Mouse (Mus musculus) limb, embryonic 15.5 days (tissue): Measurements from ENCODE around the gene Dapk2. TPM values are rescaled to one million over a fixed set of nuclear protein-coding genes. Genes with fewer than 3 reads are reported as not detected.

Source experiments
- ATAC-seq: fragments of 200-750 bp; cut with Nextera tagmentation; 2 replicates; pipeline ENCODE4 v1.8.0; 2017; ENCODE audit warnings: low read depth, moderate TSS enrichment; ENCODE audit not compliant: insufficient number of reproducible peaks, low FRiP score, low TSS enrichment
- H3K27ac ChIP-seq: fragments of 300-500 bp; sonication (generic); 2 replicates; pipeline ENCODE4 v1.5.1; 2015; ENCODE audit warnings: moderate library complexity, mild to moderate bottlenecking, inconsistent platforms
- H3K27me3 ChIP-seq: fragments of 300-500 bp; sonication (generic); 2 replicates; pipeline ENCODE4 v1.6.1; 2015; ENCODE audit warnings: inconsistent platforms
- H3K36me3 ChIP-seq: fragments of 300-500 bp; sonication (generic); 2 replicates; pipeline ENCODE4 v1.6.1; 2015; ENCODE audit warnings: inconsistent platforms
- H3K4me1 ChIP-seq: fragments of 300-500 bp; sonication (generic); 2 replicates; pipeline ENCODE4 v1.6.1; 2015; ENCODE audit warnings: inconsistent platforms
- H3K4me2 ChIP-seq: fragments of 300-500 bp; sonication (generic); 2 replicates; pipeline ENCODE4 v1.6.1; 2015; ENCODE audit warnings: mild to moderate bottlenecking, inconsistent platforms
- H3K4me3 ChIP-seq: fragments of 300-500 bp; sonication (generic); 2 replicates; pipeline ENCODE4 v1.5.1; 2015; ENCODE audit warnings: mild to moderate bottlenecking, inconsistent platforms
- H3K9ac ChIP-seq: fragments of 300-500 bp; sonication (generic); 2 replicates; pipeline ENCODE4 v1.6.1; 2015; ENCODE audit warnings: inconsistent platforms
- H3K9me3 ChIP-seq: fragments of 300-500 bp; sonication (generic); 2 replicates; pipeline ENCODE4 v1.6.1; 2016; ENCODE audit warnings: inconsistent platforms
- WGBS: fragments of 180-500 bp; shearing (Covaris S2); methylation state at CpG from one replicate; pipeline ENCODE4 v1.1.7; 2015; 5-methylcytosine and 5-hydroxymethylcytosine counted together
- polyA plus RNA-seq: library from polyadenylated mRNA; unstranded; fragments of >200 nt; fragmentation: Nextera tagmentation; extraction: Ambion mirVana; gene quantifications from 2 replicates; pipeline ENCODE4 v1.2.1, GENCODE M21; 2015

The Dapk2 gene
- polyA plus RNA-seq, 1 experiment from 2014 or later, result 4.6 TPM

GRCm38 (mm10) chr9:66124681-66125542 lies 33.1 kb upstream of the Dapk2 start:
- H3K36me3 ChIP-seq, result no peaks in the 10 kb centered on the region
- no peaks in the 10 kb centered on the region for H3K9me3 ChIP-seq
- H3K27me3 ChIP-seq, result no peaks in the 10 kb centered on the region
- peak; percentile 97 for ATAC-seq
- H3K4me2 ChIP-seq, result peak overlapping the region; percentile 66
- H3K4me3 ChIP-seq, result peak overlapping the region; percentile 77
- peak overlapping the region; percentile 77 for H3K9ac ChIP-seq
- peaks cover 27% of the 10 kb centered on the region for H3K4me1 ChIP-seq
- WGBS, result 17% methylated on average over 33 of the region's 33 CpGs
- peak overlapping the region; percentile 90 for H3K27ac ChIP-seq

- no peaks in the 10 kb centered on the region for H3K9me3 ChIP-seq
- ATAC-seq, result no peak
- peak overlapping the region; percentile 77 for H3K4me3 ChIP-seq
- H3K4me1 ChIP-seq, result peaks cover 27% of the 10 kb centered on the region
- no peaks in the 10 kb centered on the region for H3K27me3 ChIP-seq
- peaks cover 5% of the 10 kb centered on the region; the same call in 1 of the 2 replicates for H3K36me3 ChIP-seq
- 0 out of 2 replicates have a peak overlapping the region, but pooled peaks have one; percentile 72 for H3K9ac ChIP-seq
- H3K4me2 ChIP-seq, result peak overlapping the region; percentile 66
- H3K27ac ChIP-seq, result peak overlapping the region; percentile 85
- WGBS, result 55% methylated on average over 12 of the region's 12 CpGs
Observed at GRCm38 (mm10) chr9:66125543-66126455, 32.2 kb upstream of the Dapk2 start.

GRCm38 (mm10) chr9:66126456-66127192 lies 31.4 kb upstream of the Dapk2 start, which contains the start of the genes Snx1 and Ciao2a:
Snx1 (minus strand) TSS chr9:66126587.
Ciao2a (plus strand) TSS chr9:66126611.
- Histone ChIP-seq H3K4me2 (peak within 1 kb of the TSS; percentile 66), H3K9ac (peak within 1 kb of the TSS; percentile 72)
- WGBS, result under 1% methylated on average over 34 of the region's 34 CpGs

GRCm38 (mm10) chr9:66127193-66127546 lies 30.9 kb upstream of the Dapk2 start:
- no peak for ATAC-seq
- Histone ChIP-seq H3K4me2 (peak overlapping the region; percentile 64), H3K27me3 (no peaks in the 10 kb centered on the region), H3K9ac (peak overlapping the region; percentile 72), H3K4me3 (peak overlapping the region; percentile 69), H3K27ac (peak overlapping the region; percentile 85), H3K9me3 (no peaks in the 10 kb centered on the region), H3K4me1 (peaks cover 27% of the 10 kb centered on the region), H3K36me3 (peaks cover 10% of the 10 kb centered on the region; the same call in 1 of the 2 replicates)
- 37% methylated on average over 6 of the region's 6 CpGs for WGBS

More at GRCm38 (mm10) chr9:66126456-66127192, 31.4 kb upstream of the Dapk2 start, which contains the start of the genes Snx1 and Ciao2a:
- Histone ChIP-seq H3K27me3 (no peaks in the 10 kb centered on the region), H3K27ac (peak within 1 kb of the TSS; percentile 85), H3K4me1 (peaks cover 27% of the 10 kb centered on the region), H3K4me3 (peak within 1 kb of the TSS; percentile 77), H3K9me3 (no peaks in the 10 kb centered on the region), H3K36me3 (peaks cover 7% of the 10 kb centered on the region; the same call in 1 of the 2 replicates)
- peak; percentile 83 for ATAC-seq

GRCm38 (mm10) chr9:66127884-66128283 lies 30.1 kb upstream of the Dapk2 start:
- Histone ChIP-seq H3K9ac (no peak overlapping the region), H3K9me3 (no peaks in the 10 kb centered on the region)
- ATAC-seq, result no peak

GRCm38 (mm10) chr9:66131466-66131865 lies 26.6 kb upstream of the Dapk2 start:
- H3K36me3 ChIP-seq, result peaks cover 43% of the 10 kb centered on the region
- 84% methylated on average over 2 of the region's 2 CpGs for WGBS
- H3K27me3 ChIP-seq, result no peaks in the 10 kb centered on the region
- H3K9ac ChIP-seq, result no peak overlapping the region
- H3K4me3 ChIP-seq, result no peak overlapping the region
- no peak overlapping the region for H3K27ac ChIP-seq
- H3K9me3 ChIP-seq, result no peaks in the 10 kb centered on the region
- peaks cover 8% of the 10 kb centered on the region for H3K4me1 ChIP-seq
- no peak overlapping the region for H3K4me2 ChIP-seq
- ATAC-seq, result no peak

More at GRCm38 (mm10) chr9:66127884-66128283, 30.1 kb upstream of the Dapk2 start:
- WGBS, result 87% methylated on average over 4 of the region's 4 CpGs
- Histone ChIP-seq H3K4me1 (peaks cover 27% of the 10 kb centered on the region), H3K4me2 (peak overlapping the region; percentile 64; the same call in 1 of the 2 replicates), H3K27ac (no peak overlapping the region), H3K27me3 (no peaks in the 10 kb centered on the region), H3K4me3 (peak overlapping the region; percentile 69; the same call in 1 of the 2 replicates), H3K36me3 (peaks cover 17% of the 10 kb centered on the region)

GRCm38 (mm10) chr9:66135967-66136366 lies 22.1 kb upstream of the Dapk2 start:
- no peak overlapping the region for H3K4me2 ChIP-seq
- no peak overlapping the region for H3K4me3 ChIP-seq
- ATAC-seq, result no peak
- H3K36me3 ChIP-seq, result peaks cover 75% of the 10 kb centered on the region
- H3K9me3 ChIP-seq, result no peaks in the 10 kb centered on the region
- H3K27ac ChIP-seq, result no peak overlapping the region
- H3K4me1 ChIP-seq, result no peaks in the 10 kb centered on the region
- no peak overlapping the region for H3K9ac ChIP-seq
- H3K27me3 ChIP-seq, result no peaks in the 10 kb centered on the region
- 57% methylated on average over 4 of the region's 4 CpGs for WGBS

- H3K4me3 ChIP-seq, result no peak overlapping the region
- 96% methylated on average over 7 of the region's 7 CpGs for WGBS
- no peak for ATAC-seq
Observed at GRCm38 (mm10) chr9:66138193-66138592, 19.8 kb upstream of the Dapk2 start.

GRCm38 (mm10) chr9:66142265-66142664 lies 15.8 kb upstream of the Dapk2 start:
- H3K9ac ChIP-seq, result no peak overlapping the region
- no peak overlapping the region for H3K4me3 ChIP-seq
- H3K9me3 ChIP-seq, result no peaks in the 10 kb centered on the region
- 60% methylated on average over 1 of the region's 1 CpGs for WGBS
- peaks cover 30% of the 10 kb centered on the region for H3K36me3 ChIP-seq
- H3K4me2 ChIP-seq, result no peak overlapping the region
- ATAC-seq, result no peak
- H3K27me3 ChIP-seq, result no peaks in the 10 kb centered on the region
- H3K4me1 ChIP-seq, result no peaks in the 10 kb centered on the region
- H3K27ac ChIP-seq, result no peak overlapping the region

More at GRCm38 (mm10) chr9:66138193-66138592, 19.8 kb upstream of the Dapk2 start:
- no peaks in the 10 kb centered on the region for H3K27me3 ChIP-seq
- H3K9ac ChIP-seq, result no peak overlapping the region
- no peak overlapping the region for H3K4me2 ChIP-seq
- peaks cover 62% of the 10 kb centered on the region for H3K36me3 ChIP-seq
- no peak overlapping the region for H3K27ac ChIP-seq
- H3K9me3 ChIP-seq, result no peaks in the 10 kb centered on the region
- no peaks in the 10 kb centered on the region for H3K4me1 ChIP-seq

GRCm38 (mm10) chr9:66144248-66144647 lies 13.8 kb upstream of the Dapk2 start:
- ATAC-seq, result no peak
- peaks cover 14% of the 10 kb centered on the region for H3K36me3 ChIP-seq
- H3K4me1 ChIP-seq, result no peaks in the 10 kb centered on the region
- no peak overlapping the region for H3K4me2 ChIP-seq
- H3K9ac ChIP-seq, result no peak overlapping the region
- no peak overlapping the region for H3K4me3 ChIP-seq
- H3K27ac ChIP-seq, result no peak overlapping the region
- WGBS, result 7% methylated on average over 6 of the region's 6 CpGs
- H3K27me3 ChIP-seq, result no peaks in the 10 kb centered on the region
- H3K9me3 ChIP-seq, result no peaks in the 10 kb centered on the region

- no peaks in the 10 kb centered on the region for H3K4me1 ChIP-seq
- no peaks in the 10 kb centered on the region for H3K36me3 ChIP-seq
- no peaks in the 10 kb centered on the region for H3K27me3 ChIP-seq
- ATAC-seq, result no peak
- H3K4me2 ChIP-seq, result no peak overlapping the region
- H3K4me3 ChIP-seq, result no peak overlapping the region
- H3K27ac ChIP-seq, result no peak overlapping the region
- no peaks in the 10 kb centered on the region for H3K9me3 ChIP-seq
- no peak overlapping the region for H3K9ac ChIP-seq
Observed at GRCm38 (mm10) chr9:66146141-66146540, 11.9 kb upstream of the Dapk2 start.
